Mouse (Mus musculus): ENCODE measurements around the gene Gp6.

DNA sequence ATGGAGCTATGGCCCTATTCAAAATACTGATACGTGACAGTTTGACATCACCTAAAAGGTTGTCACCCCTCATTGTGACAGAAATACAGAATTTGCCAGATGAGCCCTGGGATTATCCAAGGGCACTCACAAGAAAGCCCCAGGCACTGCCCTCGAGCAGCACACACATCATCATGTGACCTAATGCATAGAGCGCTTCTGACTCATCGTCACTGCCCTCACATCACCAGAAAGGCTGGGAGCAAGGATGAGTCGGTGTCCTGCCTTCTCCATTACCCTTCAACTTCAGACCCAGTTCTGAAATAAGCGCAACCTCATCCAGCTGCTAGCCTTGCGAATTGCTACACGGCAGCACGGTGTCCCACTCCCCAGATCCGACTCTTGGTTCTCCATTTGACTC lies 43.0 kb upstream of the Gp6 start:
- no peak for TF ChIP-seq CTCF (IDR thresholded peaks at IDR 0.05)
- no peak for TF ChIP-seq EP300 (IDR thresholded peaks at IDR 0.05)
